ENCODE assay signal across 9 mouse cellular contexts in the genomic region with DNA sequence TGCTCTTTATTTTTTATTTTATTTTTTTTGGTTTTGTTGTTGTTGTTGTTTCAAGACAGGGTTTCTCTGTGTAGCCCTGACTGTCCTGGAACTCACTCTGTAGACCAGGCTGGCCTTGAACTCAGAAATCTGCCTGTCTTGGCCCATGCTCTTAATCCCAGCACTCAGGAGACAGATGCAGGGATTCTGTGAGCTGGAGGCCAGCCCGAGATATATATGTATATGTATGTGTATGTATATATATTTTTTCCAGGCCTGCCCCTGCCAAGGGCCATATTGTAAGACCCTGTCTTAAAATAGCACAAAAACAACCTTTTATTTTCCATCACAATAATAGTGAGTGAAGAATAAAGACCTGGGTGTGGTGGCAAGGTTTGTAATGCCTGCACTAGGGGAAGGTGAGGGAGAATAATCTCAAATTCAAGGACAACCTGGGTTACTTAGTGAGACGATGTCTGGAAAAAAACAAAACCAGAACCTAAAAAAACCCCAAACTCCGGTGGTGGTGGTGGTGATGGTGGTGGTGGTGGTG. TPM values are rescaled to one million over a fixed set of nuclear protein-coding genes. Genes with fewer than 3 reads are reported as not detected.
DNase-seq lines count a peak whose midpoint lies in the region; ATAC-seq and TF ChIP-seq lines count a peak whose summit lies in the region.
"Had no signal": no experiment of that assay in that cellular context is flagged by ENCODE, and none has a peak within 500 bp of the region (broad histone marks: within the 10 kb centered on the region; RNA-seq: fewer than 3 reads in every experiment).

No protein-coding gene starts in this region.

- no peaks in the 10 kb centered on the region for H3K36me3 ChIP-seq in heart, embryonic 12.5 days
- H3K36me3 ChIP-seq in heart, embryonic 10.5 days, result no peaks in the 10 kb centered on the region
- H3K36me3 ChIP-seq in forebrain, embryonic 12.5 days (replicated peaks), result no peaks in the 10 kb centered on the region
- H3K36me3 ChIP-seq in liver, embryonic 14.5 days (replicated peaks; ENCODE audit: control insufficient read depth, insufficient read depth, low read depth), result no peaks in the 10 kb centered on the region

- H3K4me2 ChIP-seq in heart, embryonic 12.5 days, result 0 out of 2 replicates have a peak overlapping the region, but pooled peaks have one; percentile 93
- H3K4me2 ChIP-seq in forebrain, embryonic 12.5 days, result peak overlapping the region; percentile 91
- H3K4me2 ChIP-seq in liver, embryonic 14.5 days (ENCODE audit: low read depth), result peak overlapping the region; percentile 76

- no peak overlapping the region for H3K4me3 ChIP-seq in heart, embryonic 12.5 days
- H3K4me3 ChIP-seq in heart, embryonic 10.5 days, result no peak overlapping the region
- H3K4me3 ChIP-seq in forebrain, embryonic 12.5 days (replicated peaks), result no peak overlapping the region
- H3K4me3 ChIP-seq in liver, embryonic 14.5 days (ENCODE audit: insufficient read depth in 1 of 2, low read depth in 2 of 2, low read length in 2 of 2), result no peak overlapping the region

- DNase-seq in heart, embryonic 10.5 days (ENCODE audit: low spot score), result no peak
- peak; percentile 52 for DNase-seq in 416B (ENCODE audit: low read depth)
- no peak for DNase-seq in liver, embryonic 14.5 days (ENCODE audit: low read depth in 3 of 3, low spot score in 3 of 3)
- no peak for DNase-seq in thymus, postnatal 36 days
- no peak for DNase-seq in adrenal gland, postnatal 25 days
- no peak for DNase-seq in ovary, postnatal 36 days (ENCODE audit: low spot score)

- H3K27ac ChIP-seq in heart, embryonic 12.5 days (ENCODE audit: poor library complexity, severe bottlenecking), result no peak overlapping the region
- no peak overlapping the region for H3K27ac ChIP-seq in heart, embryonic 10.5 days
- H3K27ac ChIP-seq in forebrain, embryonic 12.5 days, result no peak overlapping the region
- H3K27ac ChIP-seq in liver, embryonic 14.5 days, result no peak overlapping the region

- peaks cover 41% of the 10 kb centered on the region for H3K4me1 ChIP-seq in heart, embryonic 12.5 days (replicated peaks)
- H3K4me1 ChIP-seq in heart, embryonic 10.5 days, result peaks cover 50% of the 10 kb centered on the region
- H3K4me1 ChIP-seq in forebrain, embryonic 12.5 days, result peaks cover 38% of the 10 kb centered on the region
- peaks cover 6 to 42% of the 10 kb centered on the region in 2 experiments; a peak in 3 of 4 replicates for H3K4me1 ChIP-seq in liver, embryonic 14.5 days (replicated peaks; ENCODE audit: control insufficient read depth in 2 of 2, insufficient read depth in 2 of 2, low read length in 1 of 2)

- TF ChIP-seq EP300 in liver, embryonic 14.5 days (IDR thresholded peaks at IDR 0.05; ENCODE audit: low read depth), result no peak

- ATAC-seq in heart, embryonic 12.5 days (ENCODE audit: insufficient number of reproducible peaks, low FRiP score), result no peak
- no peak for ATAC-seq in forebrain, embryonic 12.5 days (ENCODE audit: low FRiP score)
- ATAC-seq in liver, embryonic 14.5 days (ENCODE audit: insufficient read depth), result no peak
- ATAC-seq: CD4-positive, CD25-positive, alpha-beta regulatory T cell, adult 4 months had no signal

- 63% methylated on average over 3 of the region's 3 CpGs for WGBS in heart, embryonic 12.5 days
- WGBS in heart, embryonic 10.5 days, result 60% methylated on average over 3 of the region's 3 CpGs
- 52% methylated on average over 3 of the region's 3 CpGs for WGBS in forebrain, embryonic 12.5 days
- WGBS in liver, embryonic 14.5 days (ENCODE audit: insufficient replicate concordance), result 57% methylated on average over 3 of the region's 3 CpGs

- no peak for TF ChIP-seq CTCF in liver, embryonic 14.5 days (IDR thresholded peaks at IDR 0.05; ENCODE audit: low read depth)

- no peaks in the 10 kb centered on the region for H3K27me3 ChIP-seq in heart, embryonic 12.5 days (replicated peaks)
- no peaks in the 10 kb centered on the region for H3K27me3 ChIP-seq in heart, embryonic 10.5 days (ENCODE audit: insufficient read depth, poor library complexity, severe bottlenecking)
- peaks cover 3% of the 10 kb centered on the region; the same call in 1 of the 2 replicates for H3K27me3 ChIP-seq in forebrain, embryonic 12.5 days
- no peaks in the 10 kb centered on the region for H3K27me3 ChIP-seq in liver, embryonic 14.5 days (ENCODE audit: control insufficient read depth, insufficient read depth, low read length)

- no peak overlapping the region for H3K9ac ChIP-seq in heart, embryonic 12.5 days
- H3K9ac ChIP-seq in forebrain, embryonic 12.5 days, result peak overlapping the region; percentile 60; the same call in 1 of the 2 replicates
- no peak overlapping the region for H3K9ac ChIP-seq in liver, embryonic 14.5 days (replicated peaks)

- no peaks in the 10 kb centered on the region for H3K9me3 ChIP-seq in heart, embryonic 12.5 days (replicated peaks)
- no peaks in the 10 kb centered on the region for H3K9me3 ChIP-seq in heart, embryonic 10.5 days
- no peaks in the 10 kb centered on the region for H3K9me3 ChIP-seq in forebrain, embryonic 12.5 days
- no peaks in the 10 kb centered on the region for H3K9me3 ChIP-seq in liver, embryonic 14.5 days (ENCODE audit: control insufficient read depth, low read length)

RNA-seq across cellular contexts. Expression of gene Tmem107, which starts 5.1 kb away (rescaled TPM):
- 30.6 and 31.5 TPM in 2 replicates for polyA plus RNA-seq in heart, embryonic 12.5 days (2016; fragmentation: Nextera tagmentation; extraction: Ambion mirVana)
- polyA plus RNA-seq in heart, embryonic 10.5 days (2016; fragmentation: Nextera tagmentation; extraction: Ambion mirVana), result 29.1 and 30.4 TPM in 2 replicates
- polyA plus RNA-seq in forebrain, embryonic 12.5 days (2016; fragmentation: Nextera tagmentation; extraction: Ambion mirVana), result 53.4 and 56.9 TPM in 2 replicates
- 12.0 and 18.0 TPM in 2 replicates for polyA plus RNA-seq in liver, embryonic 14.5 days (2012; rRNA removed)
- polyA plus RNA-seq in liver, embryonic 14.5 days (2014; fragmentation: Nextera tagmentation; extraction: Ambion mirVana), result 21.9 and 29.3 TPM in 2 replicates
- 18.3 and 21.8 TPM in 2 replicates for total RNA-seq in adrenal gland, postnatal 25 days (2021)

RNA-seq across cellular contexts. Expression of gene Borcs6, which starts 5.9 kb away (rescaled TPM):
- polyA plus RNA-seq in heart, embryonic 12.5 days (2016; fragmentation: Nextera tagmentation; extraction: Ambion mirVana), result 10.7 and 13.6 TPM in 2 replicates
- 8.2 and 9.0 TPM in 2 replicates for polyA plus RNA-seq in heart, embryonic 10.5 days (2016; fragmentation: Nextera tagmentation; extraction: Ambion mirVana)
- 7.4 and 11.1 TPM in 2 replicates for polyA plus RNA-seq in forebrain, embryonic 12.5 days (2016; fragmentation: Nextera tagmentation; extraction: Ambion mirVana)
- polyA plus RNA-seq in liver, embryonic 14.5 days (2012; rRNA removed), result 3.0 and 3.4 TPM in 2 replicates
- 2.2 and 3.0 TPM in 2 replicates for polyA plus RNA-seq in liver, embryonic 14.5 days (2014; fragmentation: Nextera tagmentation; extraction: Ambion mirVana)
- total RNA-seq in adrenal gland, postnatal 25 days (2021), result 23.1 and 32.0 TPM in 2 replicates

RNA-seq across cellular contexts. Expression of gene Aurkb, which starts 20.0 kb away (rescaled TPM):
- polyA plus RNA-seq in heart, embryonic 12.5 days (2016; fragmentation: Nextera tagmentation; extraction: Ambion mirVana), result 79.4 and 85.9 TPM in 2 replicates
- polyA plus RNA-seq in heart, embryonic 10.5 days (2016; fragmentation: Nextera tagmentation; extraction: Ambion mirVana), result 110 and 147 TPM in 2 replicates
- 163 and 169 TPM in 2 replicates for polyA plus RNA-seq in forebrain, embryonic 12.5 days (2016; fragmentation: Nextera tagmentation; extraction: Ambion mirVana)
- 65.6 and 78.6 TPM in 2 replicates for polyA plus RNA-seq in liver, embryonic 14.5 days (2012; rRNA removed)
- 90.8 and 94.3 TPM in 2 replicates for polyA plus RNA-seq in liver, embryonic 14.5 days (2014; fragmentation: Nextera tagmentation; extraction: Ambion mirVana)
- total RNA-seq in adrenal gland, postnatal 25 days (2021), result 9.7 and 11.8 TPM in 2 replicates

RNA-seq across cellular contexts. Expression of gene Vamp2, which starts 22.8 kb away (rescaled TPM):
- polyA plus RNA-seq in heart, embryonic 12.5 days (2016; fragmentation: Nextera tagmentation; extraction: Ambion mirVana), result 97.2 and 100 TPM in 2 replicates
- 85.8 and 93.0 TPM in 2 replicates for polyA plus RNA-seq in heart, embryonic 10.5 days (2016; fragmentation: Nextera tagmentation; extraction: Ambion mirVana)
- 103 and 121 TPM in 2 replicates for polyA plus RNA-seq in forebrain, embryonic 12.5 days (2016; fragmentation: Nextera tagmentation; extraction: Ambion mirVana)
- polyA plus RNA-seq in liver, embryonic 14.5 days (2012; rRNA removed), result 23.0 and 23.1 TPM in 2 replicates
- 11.4 and 12.6 TPM in 2 replicates for polyA plus RNA-seq in liver, embryonic 14.5 days (2014; fragmentation: Nextera tagmentation; extraction: Ambion mirVana)
- 143 and 163 TPM in 2 replicates for total RNA-seq in adrenal gland, postnatal 25 days (2021)

RNA-seq across cellular contexts. Expression of gene Per1, which starts 29.6 kb away (rescaled TPM):
- 9.4 and 9.8 TPM in 2 replicates for polyA plus RNA-seq in heart, embryonic 12.5 days (2016; fragmentation: Nextera tagmentation; extraction: Ambion mirVana)
- 8.0 and 8.8 TPM in 2 replicates for polyA plus RNA-seq in heart, embryonic 10.5 days (2016; fragmentation: Nextera tagmentation; extraction: Ambion mirVana)
- polyA plus RNA-seq in forebrain, embryonic 12.5 days (2016; fragmentation: Nextera tagmentation; extraction: Ambion mirVana), result 7.8 and 12.3 TPM in 2 replicates
- polyA plus RNA-seq in liver, embryonic 14.5 days (2012; rRNA removed), result 1.8 and 1.9 TPM in 2 replicates
- polyA plus RNA-seq in liver, embryonic 14.5 days (2014; fragmentation: Nextera tagmentation; extraction: Ambion mirVana), result 3.0 and 4.2 TPM in 2 replicates
- 66.5 and 84.7 TPM in 2 replicates for total RNA-seq in adrenal gland, postnatal 25 days (2021)
